Mouse (Mus musculus) frontal cortex, adult (tissue): ENCODE data around the gene Abhd16a.
A peak's percentile ranks its signal among the peaks of the same experiment; 100 is the strongest.

ENCODE experiments used
- ATAC-seq: cut with Nextera tagmentation; 2 replicates; pipeline ENCODE4 v1.9.2; 2017; ENCODE audit warnings: mild to moderate bottlenecking, moderate library complexity, mixed read lengths; ENCODE audit not compliant: low TSS enrichment

Abhd16a gene

DNA sequence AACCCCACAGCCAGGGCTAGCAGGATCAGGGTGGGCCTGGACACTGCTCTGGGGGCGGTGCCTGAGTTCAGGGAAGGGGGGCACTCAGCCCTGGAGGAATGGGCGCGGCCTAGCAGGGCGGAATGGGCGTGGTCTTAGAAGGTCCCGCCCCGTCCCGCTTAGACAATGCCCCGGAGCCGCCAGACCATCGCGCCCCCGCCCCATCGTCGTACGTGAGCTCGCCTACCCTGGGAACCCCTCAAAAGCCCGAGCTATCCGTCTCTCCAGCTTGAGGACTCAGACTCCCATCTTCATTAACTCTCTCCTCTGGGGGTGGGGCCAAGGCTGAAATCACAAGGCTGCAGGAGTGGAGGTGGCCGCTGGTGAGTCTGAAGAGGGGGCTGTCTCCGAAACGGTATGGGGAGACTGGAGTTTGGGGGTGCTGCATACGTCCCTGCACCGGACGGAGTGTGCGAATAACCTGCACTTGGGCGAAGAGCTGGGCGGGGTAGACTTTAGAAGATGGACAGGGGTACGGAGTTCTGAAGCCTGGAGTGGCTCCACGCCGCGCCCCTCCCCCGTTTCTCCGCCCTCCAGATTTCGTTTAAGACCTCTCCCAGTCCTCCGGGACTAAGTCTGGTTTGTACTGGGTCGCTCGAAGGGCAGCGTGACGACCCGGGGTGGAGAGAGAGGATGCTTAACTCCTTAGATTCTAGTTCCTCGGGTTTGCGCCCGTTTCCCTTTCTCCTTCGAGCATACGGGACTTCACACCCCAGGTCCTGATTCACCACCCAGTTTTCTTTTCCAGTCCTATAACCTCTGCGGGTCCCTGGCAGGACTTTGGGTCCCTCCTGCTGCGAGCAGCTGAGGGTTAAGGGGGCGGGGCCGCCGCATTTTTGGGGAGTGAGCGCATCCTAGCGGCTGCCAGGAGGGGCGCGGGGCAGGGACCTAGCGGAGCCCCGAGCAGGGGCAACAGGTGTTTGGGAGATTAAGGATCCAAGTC is 29.9 kb upstream of the Abhd16a start, which contains the start of gene Ddah2:
Gene Ddah2, plus strand, starts transcription at position 125 of the 982 bp plus-strand sequence.
- ATAC-seq = peak; percentile 73

GRCm38 (mm10) chr17:35060071-35060470 is 29.0 kb upstream of the Abhd16a start:
- no peak for ATAC-seq

DNA sequence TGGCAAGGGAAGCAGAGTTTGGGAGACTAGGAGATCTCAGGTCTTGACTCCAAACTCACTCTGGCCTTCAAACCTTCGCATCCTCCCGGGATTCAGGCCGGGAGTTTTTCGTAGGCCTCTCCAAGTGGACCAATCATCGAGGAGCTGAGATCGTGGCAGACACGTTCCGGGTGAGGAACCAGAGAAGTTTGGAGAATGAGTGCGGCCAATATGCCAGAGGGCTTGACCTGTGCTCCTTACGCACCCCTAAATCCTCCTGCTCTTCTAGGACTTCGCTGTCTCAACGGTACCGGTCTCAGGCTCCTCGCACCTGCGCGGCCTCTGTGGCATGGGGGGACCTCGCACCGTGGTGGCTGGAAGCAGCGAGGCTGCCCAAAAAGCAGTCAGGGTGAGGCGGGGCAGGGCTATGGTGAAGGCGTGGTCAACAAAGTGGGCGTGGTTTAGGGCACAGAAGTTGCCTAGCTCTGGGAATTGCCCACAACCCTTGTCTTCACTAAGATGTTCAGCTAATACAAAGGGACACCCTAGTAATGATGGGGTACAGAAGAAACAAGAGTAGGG is 28.2 kb upstream of the Abhd16a start:
- ATAC-seq = no peak

DNA sequence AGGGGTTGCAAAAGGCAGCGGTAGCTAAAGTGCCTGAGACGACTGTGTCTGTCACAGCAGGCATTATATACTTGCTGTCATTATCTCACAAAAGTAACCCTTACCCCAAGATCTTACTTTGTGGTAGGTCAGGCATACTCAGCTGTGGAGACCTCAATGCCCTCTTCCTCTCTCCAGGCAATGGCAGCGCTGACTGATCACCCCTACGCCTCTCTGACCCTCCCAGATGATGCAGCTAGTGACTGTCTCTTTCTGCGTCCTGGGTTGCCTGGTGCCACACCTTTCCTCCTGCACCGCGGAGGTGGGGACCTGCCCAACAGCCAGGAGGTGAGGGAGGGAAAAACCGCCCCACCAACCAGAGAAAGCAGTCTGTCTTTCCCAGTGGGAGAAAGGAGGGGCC is 27.8 kb upstream of the Abhd16a start:
- no peak for ATAC-seq

DNA sequence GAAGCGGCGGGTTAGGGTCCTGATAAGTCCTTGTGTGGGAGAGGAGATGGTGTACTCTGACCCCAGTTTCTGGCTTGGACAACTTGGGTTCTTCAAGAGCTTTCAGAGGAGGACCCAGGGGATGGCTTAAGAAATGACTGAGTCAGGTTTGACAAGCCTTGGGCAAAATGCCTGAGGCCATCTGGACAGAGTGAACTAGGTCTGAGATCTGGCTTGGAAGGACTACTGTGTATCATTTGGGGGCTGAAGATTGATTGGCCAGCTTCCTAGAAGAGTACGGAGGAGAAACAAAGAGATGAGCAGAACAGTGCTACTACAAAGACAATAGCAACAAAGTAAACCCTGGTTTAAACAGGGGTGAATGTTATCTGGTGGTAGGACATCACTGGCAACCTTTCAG is 25.6 kb upstream of the Abhd16a start:
- no peak for ATAC-seq

DNA sequence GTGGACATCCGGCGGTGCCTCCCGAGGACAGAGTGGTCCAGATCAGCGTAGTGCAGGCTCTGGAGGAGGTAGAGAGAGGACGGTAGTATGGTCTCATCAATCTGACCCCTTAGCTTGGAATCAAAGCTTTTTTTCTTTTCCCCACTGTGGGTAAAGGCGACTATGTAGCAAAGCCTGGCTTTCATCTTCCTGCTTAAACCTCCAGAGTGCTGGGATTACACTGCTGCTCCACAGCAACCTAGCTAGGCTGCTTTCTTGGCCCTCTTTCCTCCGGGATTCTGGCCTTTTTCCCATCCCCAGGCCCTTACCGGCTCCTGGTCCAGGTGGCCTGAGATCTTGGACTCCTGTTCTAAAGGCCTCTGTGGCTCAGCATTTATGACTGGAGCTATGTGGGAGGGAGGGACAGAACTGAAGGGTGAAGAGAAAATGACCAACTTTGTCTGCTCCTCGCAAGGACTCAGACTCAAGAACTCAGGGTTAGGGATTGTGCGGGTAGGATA is 24.6 kb upstream of the Abhd16a start:
- no peak for ATAC-seq

DNA sequence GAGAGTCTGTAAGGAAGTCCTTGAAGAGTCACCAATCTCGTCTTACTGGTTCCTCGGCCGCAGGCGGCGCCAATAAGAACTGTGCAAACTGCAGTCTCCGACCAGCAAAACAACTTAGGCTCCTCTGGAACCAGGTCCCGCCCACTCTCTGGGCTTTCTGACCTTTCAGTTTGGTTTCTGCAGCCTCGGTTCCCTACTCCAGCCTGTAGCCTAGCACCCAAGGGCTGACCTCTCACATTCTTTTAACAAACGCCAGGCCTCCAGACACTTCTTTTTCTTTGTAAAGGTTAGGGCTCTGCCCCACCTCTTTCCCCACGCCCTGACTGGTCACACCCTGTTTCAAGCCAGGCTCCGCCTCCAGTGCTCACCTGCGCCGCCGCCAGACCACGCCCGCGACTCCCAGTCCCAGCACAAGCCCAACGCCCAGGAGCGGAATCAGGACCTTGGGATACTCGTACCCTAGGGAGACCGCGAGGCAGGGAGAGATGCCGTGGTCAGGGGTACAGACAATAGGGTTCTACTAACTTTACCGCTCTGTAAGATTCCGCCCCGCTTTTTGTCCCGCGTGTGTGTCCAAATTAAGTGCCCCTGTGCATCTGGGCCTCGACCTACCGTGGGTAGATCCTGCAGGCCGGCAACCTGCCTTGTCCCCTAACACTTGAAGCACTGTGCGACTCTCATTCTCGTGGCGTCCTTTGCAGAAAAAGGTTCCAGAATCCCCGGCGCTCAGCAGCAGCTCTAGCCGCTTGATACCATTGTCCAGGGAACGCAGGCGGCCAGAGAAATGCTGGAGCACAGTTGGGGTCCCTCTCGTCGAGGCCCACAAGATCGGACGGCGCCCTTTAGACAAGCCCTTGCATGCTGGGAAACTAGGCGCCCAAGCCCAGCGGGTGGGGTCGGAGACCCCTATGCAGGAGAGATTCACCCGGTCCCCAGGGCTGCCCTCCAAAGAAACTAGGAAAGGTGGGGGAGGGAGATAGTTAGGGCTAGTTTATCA is 23.8 kb upstream of the Abhd16a start, which contains the start of gene Ly6g6c:
Gene Ly6g6c, plus strand, starts transcription at position 438 of the 997 bp plus-strand sequence.
- no peak for ATAC-seq

GRCm38 (mm10) chr17:35066084-35066483 is 23.0 kb upstream of the Abhd16a start, which contains the start of gene Mpig6b:
Mpig6b (minus strand) TSS chr17:35066184.
- no peak for ATAC-seq

DNA sequence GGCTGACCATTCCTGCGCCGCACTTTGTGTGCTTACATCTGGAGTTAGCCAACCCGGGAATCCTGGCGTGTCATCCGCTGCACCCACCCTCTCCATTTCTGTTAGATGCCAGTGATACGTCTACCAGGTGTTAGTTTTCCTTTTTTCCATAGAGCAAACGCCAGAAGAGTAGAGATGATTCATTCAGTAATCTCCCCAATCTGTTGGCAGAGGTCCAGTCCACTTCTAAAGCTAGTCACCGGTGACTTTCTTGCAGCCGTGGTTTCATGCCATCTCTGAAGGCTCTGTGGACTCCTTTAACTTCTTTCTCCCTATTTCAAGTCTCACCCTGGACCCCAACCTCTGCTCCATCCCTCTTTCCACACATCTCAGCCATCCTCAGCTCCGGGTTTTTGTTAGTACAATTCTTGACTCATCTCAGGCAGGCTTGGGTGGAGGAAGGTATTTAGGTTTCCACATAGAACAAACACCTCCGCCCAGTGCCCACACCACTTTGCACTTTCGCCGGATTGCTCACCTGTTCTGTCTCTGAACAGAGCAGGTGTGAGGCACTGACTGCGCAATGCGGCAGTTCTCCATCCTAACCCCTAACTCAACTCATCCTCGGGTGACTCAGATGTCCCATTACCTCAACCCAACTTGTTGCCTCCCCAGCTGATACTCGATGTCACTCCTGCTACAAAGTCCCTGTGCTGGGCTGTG is 20.7 kb upstream of the Abhd16a start:
- ATAC-seq = no peak

DNA sequence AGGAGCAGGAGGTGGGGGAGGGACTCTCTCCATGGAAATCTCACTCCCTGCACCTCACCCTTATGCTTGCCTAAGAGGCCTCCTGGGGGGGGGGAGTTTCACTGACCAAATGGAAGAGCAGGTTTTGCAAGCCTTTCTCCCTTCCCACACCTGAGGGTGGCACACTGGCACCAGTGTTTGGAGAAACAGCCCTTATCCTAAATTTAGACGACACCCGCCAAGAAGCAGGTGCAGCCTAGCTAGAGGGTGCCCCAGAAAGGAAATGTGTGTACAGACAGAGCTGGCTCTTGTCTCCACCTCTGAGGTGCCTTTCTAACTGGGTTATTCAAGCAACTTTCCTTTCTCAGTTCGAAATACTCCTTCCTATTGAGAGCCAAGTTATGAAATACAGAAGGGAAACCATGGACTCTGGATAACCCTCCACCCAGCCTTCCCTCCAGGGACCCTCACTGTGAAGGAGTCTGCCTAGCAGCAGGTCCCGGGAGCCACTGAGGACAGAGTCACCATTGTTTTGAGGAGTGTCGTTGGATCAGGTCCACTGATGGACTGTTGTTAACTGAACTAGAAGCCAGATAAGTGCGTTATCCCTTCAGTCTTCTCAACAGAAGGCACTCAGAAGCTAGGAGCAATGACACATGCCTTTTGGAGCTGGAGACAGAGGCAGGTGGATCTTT is 18.4 kb upstream of the Abhd16a start:
- ATAC-seq = peak; percentile 81; the same call in 1 of the 2 replicates

DNA sequence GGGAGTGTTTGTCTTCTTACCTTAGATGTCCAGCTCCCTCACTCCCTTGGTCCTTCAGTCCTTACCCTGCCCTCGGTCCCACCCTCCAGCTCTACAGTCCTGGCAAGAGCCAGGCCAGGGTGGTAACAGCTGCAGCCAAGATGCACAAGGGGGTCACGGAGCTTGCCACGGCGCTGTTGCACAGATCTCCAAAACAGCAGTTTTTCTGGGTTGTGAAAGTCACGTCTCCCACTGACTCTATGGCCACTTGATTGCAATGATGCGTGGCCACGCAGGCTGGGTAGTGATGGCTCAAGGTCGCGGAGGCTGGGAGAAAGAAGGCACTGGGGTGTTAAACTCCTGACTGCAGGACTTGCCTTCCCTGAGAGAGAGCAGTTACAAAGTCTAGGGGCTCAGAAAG is 17.6 kb upstream of the Abhd16a start:
- no peak for ATAC-seq

- no peak for ATAC-seq
Measured at GRCm38 (mm10) chr17:35074097-35074496, 15.0 kb upstream of the Abhd16a start.

GRCm38 (mm10) chr17:35076507-35077176 is 12.4 kb upstream of the Abhd16a start, which contains the start of gene Ly6g6e:
Ly6g6e (plus strand) TSS chr17:35076902.
- ATAC-seq = no peak

DNA sequence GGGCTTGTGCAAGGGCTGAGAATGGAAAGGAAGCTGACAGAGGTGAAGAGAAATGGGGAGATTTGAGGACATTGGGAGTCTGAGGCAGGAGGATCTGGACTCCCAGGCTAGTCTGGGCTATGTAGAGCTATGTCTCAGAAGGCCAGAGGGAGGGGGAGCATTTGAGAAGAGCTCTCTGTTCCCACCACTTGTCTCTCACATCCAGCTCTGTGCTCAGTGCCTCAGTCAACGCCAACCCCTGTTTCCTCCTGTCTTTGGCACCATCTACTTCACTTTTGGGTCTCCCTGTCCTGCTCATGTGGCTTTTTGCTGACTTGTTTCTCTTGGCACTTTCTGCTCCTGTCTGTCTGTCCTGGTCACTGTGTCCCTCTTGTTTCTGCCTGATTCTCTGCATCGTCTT is 11.8 kb upstream of the Abhd16a start:
- ATAC-seq = no peak

- no peak for ATAC-seq
Measured at GRCm38 (mm10) chr17:35077786-35078233, 11.3 kb upstream of the Abhd16a start, which contains the start of gene Ly6g6d. Ly6g6d (minus strand) TSS chr17:35078065.

- no peak for ATAC-seq
Measured at GRCm38 (mm10) chr17:35079778-35080177, 9.3 kb upstream of the Abhd16a start.

GRCm38 (mm10) chr17:35080248-35080647 is 8.8 kb upstream of the Abhd16a start:
- ATAC-seq = no peak

DNA sequence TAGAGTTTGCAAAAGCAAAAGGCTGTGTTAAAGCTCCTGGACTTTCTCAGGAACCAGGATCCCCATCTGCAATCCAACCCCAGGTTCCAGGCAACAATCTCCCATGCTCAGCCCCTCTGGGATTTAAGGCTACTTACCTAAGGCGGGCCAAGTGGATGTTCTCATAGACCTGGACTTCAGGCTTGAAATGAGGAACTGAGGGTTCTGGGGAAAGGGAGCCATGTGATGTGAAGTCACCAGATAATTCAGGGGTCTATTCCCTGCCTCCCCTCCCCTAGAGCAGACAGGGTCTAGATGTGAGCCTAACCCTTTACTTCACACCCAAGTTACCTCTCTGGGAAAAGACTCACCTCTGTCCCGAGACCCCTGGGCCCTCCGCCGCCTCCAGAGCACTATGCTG is 8.4 kb upstream of the Abhd16a start:
- ATAC-seq = no peak

- ATAC-seq = no peak
Measured at GRCm38 (mm10) chr17:35082841-35083576, 6.1 kb upstream of the Abhd16a start.
